Mouse (Mus musculus): ENCODE measurements around the gene Gm44511. TPM values are rescaled to one million over a fixed set of nuclear protein-coding genes. Genes with fewer than 3 reads are reported as not detected.
"Not testable (repeated sequence)": the region's sequence is repeated elsewhere in the genome, so short reads cannot be mapped to it uniquely, and the experiment has no call there.

The Gm44511 gene
- total and polyA plus RNA-seq, 2 experiments: 0.37 TPM; not detected in 1

DNA sequence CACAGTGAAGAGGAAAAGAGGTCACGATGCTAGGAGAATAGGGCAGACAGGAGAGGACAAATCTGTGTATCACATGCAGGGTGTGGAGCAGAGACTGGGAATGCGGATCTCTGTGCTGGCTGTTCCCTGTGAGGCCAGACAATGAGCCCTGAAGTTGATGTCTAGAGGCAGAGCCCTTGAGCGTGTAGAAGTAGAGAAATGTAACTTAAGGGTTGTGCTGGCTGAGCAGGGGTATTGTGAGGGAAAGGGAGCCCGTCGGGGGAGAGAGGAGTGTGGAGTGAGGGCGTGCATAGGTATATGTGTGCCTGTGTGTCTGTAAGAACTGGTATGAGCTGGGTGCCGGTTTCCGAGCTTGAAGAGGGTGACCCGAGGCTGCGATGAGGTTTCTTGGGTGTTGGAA, 23.6 kb downstream of the Gm44511 start:
- Histone ChIP-seq H3K27me3 (ENCODE audit: control insufficient read depth, insufficient read depth, low read length) (no peaks in the 10 kb centered on the region), H3K9ac (ENCODE audit: low read depth, low read length) (0 out of 2 replicates have a peak overlapping the region, but pooled peaks have one; percentile 6), H3K4me3 (ENCODE audit: insufficient read depth, low read depth, low read length) (no peak overlapping the region), H3K27ac (replicated peaks; ENCODE audit: insufficient read depth, low read depth, low read length) (no peak overlapping the region), H3K36me3 (ENCODE audit: control insufficient read depth, insufficient read depth, low read length) (no peaks in the 10 kb centered on the region), H3K79me2 (ENCODE audit: control insufficient read depth, insufficient read depth, low read length) (no peaks in the 10 kb centered on the region), H3K4me1 (ENCODE audit: control insufficient read depth, insufficient read depth, low read length) (peaks cover 2% of the 10 kb centered on the region; the same call in 1 of the 2 replicates)
- 26% methylated on average over 10 of the region's 10 CpGs for WGBS
- no peak for TF ChIP-seq CTCF (IDR thresholded peaks at IDR 0.05; ENCODE audit: low read depth, low read length)
- TF ChIP-seq POLR2A (IDR thresholded peaks at IDR 0.05; ENCODE audit: extremely low read depth, insufficient read depth, low read length): no peak
- no peak for DNase-seq (ENCODE audit: extremely low read depth, low read depth, low spot score)

- not testable (repeated sequence) for H3K27me3 ChIP-seq (ENCODE audit: control insufficient read depth, insufficient read depth, low read length); H3K79me2 ChIP-seq (ENCODE audit: control insufficient read depth, insufficient read depth, low read length); H3K4me1 ChIP-seq (ENCODE audit: control insufficient read depth, insufficient read depth, low read length); H3K9ac ChIP-seq (ENCODE audit: low read depth, low read length); H3K36me3 ChIP-seq (ENCODE audit: control insufficient read depth, insufficient read depth, low read length); DNase-seq (ENCODE audit: extremely low read depth, low read depth, low spot score); H3K4me3 ChIP-seq (ENCODE audit: insufficient read depth, low read depth, low read length); H3K27ac ChIP-seq (replicated peaks; ENCODE audit: insufficient read depth, low read depth, low read length)
- 87% methylated on average over 5 of the region's 5 CpGs for whole genome bisulfite sequencing
These were observed 25.4 kb downstream of the Gm44511 start for GRCm38 (mm10) chr6:128800696-128801095.

DNA sequence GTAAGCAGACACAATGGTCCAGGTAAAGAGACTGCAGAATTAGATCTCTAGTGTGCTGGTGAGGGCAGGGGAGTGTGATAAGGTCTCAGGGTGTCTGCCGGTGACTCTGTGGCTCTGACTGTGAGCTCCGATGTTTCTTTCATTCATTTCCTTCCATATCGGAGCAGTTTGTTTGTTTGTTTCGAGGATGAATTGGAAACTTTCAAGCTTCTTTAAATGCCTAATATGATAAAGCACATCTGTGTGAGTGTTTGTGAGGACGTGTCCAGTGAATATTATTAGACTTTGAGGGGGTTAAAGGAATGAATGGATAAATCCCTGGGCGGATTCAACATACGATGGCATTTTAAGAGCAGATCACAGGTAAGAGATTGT, 26.2 kb downstream of the Gm44511 start:
- Histone ChIP-seq H3K79me2 (ENCODE audit: control insufficient read depth, insufficient read depth, low read length) (no peaks in the 10 kb centered on the region), H3K27me3 (ENCODE audit: control insufficient read depth, insufficient read depth, low read length) (no peaks in the 10 kb centered on the region), H3K36me3 (ENCODE audit: control insufficient read depth, insufficient read depth, low read length) (no peaks in the 10 kb centered on the region), H3K4me3 (ENCODE audit: insufficient read depth, low read depth, low read length) (no peak overlapping the region), H3K9ac (ENCODE audit: low read depth, low read length) (no peak overlapping the region), H3K27ac (replicated peaks; ENCODE audit: insufficient read depth, low read depth, low read length) (no peak overlapping the region), H3K4me1 (ENCODE audit: control insufficient read depth, insufficient read depth, low read length) (peaks cover 2% of the 10 kb centered on the region; the same call in 1 of the 2 replicates)
- 22% methylated on average over 7 of the region's 7 CpGs for WGBS
- DNase-seq (ENCODE audit: extremely low read depth, low read depth, low spot score): no peak
- TF ChIP-seq POLR2A (IDR thresholded peaks at IDR 0.05; ENCODE audit: extremely low read depth, insufficient read depth, low read length): no peak
- TF ChIP-seq CTCF (IDR thresholded peaks at IDR 0.05; ENCODE audit: low read depth, low read length): no peak

GRCm38 (mm10) chr6:128799144-128799895, 26.8 kb downstream of the Gm44511 start:
- Histone ChIP-seq H3K9ac (ENCODE audit: low read depth, low read length) (peak overlapping the region; percentile 87), H3K27ac (replicated peaks; ENCODE audit: insufficient read depth, low read depth, low read length) (peak overlapping the region; percentile 65), H3K4me3 (ENCODE audit: insufficient read depth, low read depth, low read length) (peak overlapping the region; percentile 90)
- DNase-seq (ENCODE audit: extremely low read depth, low read depth, low spot score): peak; percentile 78
- peak; percentile 63 for TF ChIP-seq CTCF (IDR thresholded peaks at IDR 0.05; ENCODE audit: low read depth, low read length)
- H3K36me3 ChIP-seq (ENCODE audit: control insufficient read depth, insufficient read depth, low read length); H3K4me1 ChIP-seq (ENCODE audit: control insufficient read depth, insufficient read depth, low read length); H3K27me3 ChIP-seq (ENCODE audit: control insufficient read depth, insufficient read depth, low read length); H3K79me2 ChIP-seq (ENCODE audit: control insufficient read depth, insufficient read depth, low read length): not testable (repeated sequence)
- under 1% methylated on average over 49 of the region's 49 CpGs for WGBS

DNA sequence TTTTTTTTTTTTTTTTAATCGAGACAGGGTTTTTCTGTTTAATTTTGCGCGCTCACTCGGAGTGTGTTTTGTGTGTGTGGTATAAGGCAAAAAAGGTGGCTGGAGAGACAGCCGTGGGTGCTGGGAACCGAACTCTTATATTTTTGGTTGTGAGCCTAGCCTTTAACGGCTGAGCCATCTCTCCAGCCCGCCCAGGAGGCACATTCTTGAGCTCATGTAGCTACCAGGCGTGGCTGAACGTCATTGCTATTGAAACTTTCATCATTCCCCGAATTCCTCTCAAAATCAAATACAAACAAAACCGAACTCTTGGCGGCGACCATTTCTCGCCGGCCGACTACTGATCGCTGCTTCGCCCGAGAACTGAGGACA, 27.4 kb downstream of the Gm44511 start:
- H3K27me3 ChIP-seq (ENCODE audit: control insufficient read depth, insufficient read depth, low read length); H3K36me3 ChIP-seq (ENCODE audit: control insufficient read depth, insufficient read depth, low read length); H3K4me1 ChIP-seq (ENCODE audit: control insufficient read depth, insufficient read depth, low read length); H3K79me2 ChIP-seq (ENCODE audit: control insufficient read depth, insufficient read depth, low read length): not testable (repeated sequence)
- WGBS: 2% methylated on average over 20 of the region's 20 CpGs
- Histone ChIP-seq H3K9ac (ENCODE audit: low read depth, low read length) (peak overlapping the region; percentile 75), H3K27ac (replicated peaks; ENCODE audit: insufficient read depth, low read depth, low read length) (peak overlapping the region; percentile 62), H3K4me3 (ENCODE audit: insufficient read depth, low read depth, low read length) (peak overlapping the region; percentile 90)
- peak; percentile 77 for DNase-seq (ENCODE audit: extremely low read depth, low read depth, low spot score)

- Histone ChIP-seq H3K4me3 (ENCODE audit: insufficient read depth, low read depth, low read length) (no peak overlapping the region), H3K4me1 (ENCODE audit: control insufficient read depth, insufficient read depth, low read length) (peaks cover 2% of the 10 kb centered on the region; the same call in 1 of the 2 replicates), H3K36me3 (ENCODE audit: control insufficient read depth, insufficient read depth, low read length) (no peaks in the 10 kb centered on the region), H3K9ac (ENCODE audit: low read depth, low read length) (no peak overlapping the region; the same call in 1 of the 2 replicates), H3K27ac (replicated peaks; ENCODE audit: insufficient read depth, low read depth, low read length) (no peak overlapping the region), H3K27me3 (ENCODE audit: control insufficient read depth, insufficient read depth, low read length) (no peaks in the 10 kb centered on the region), H3K79me2 (ENCODE audit: control insufficient read depth, insufficient read depth, low read length) (no peaks in the 10 kb centered on the region)
- WGBS: 30% methylated on average over 15 of the region's 15 CpGs
- TF ChIP-seq POLR2A (IDR thresholded peaks at IDR 0.05; ENCODE audit: extremely low read depth, insufficient read depth, low read length) (no peak), CTCF (IDR thresholded peaks at IDR 0.05; ENCODE audit: low read depth, low read length) (no peak)
- no peak for DNase-seq (ENCODE audit: extremely low read depth, low read depth, low spot score)
These were observed 28.0 kb downstream of the Gm44511 start for GRCm38 (mm10) chr6:128797936-128798771.
